Mouse (Mus musculus): Measurements from ENCODE around the gene Zfp366. TPM values are rescaled to one million over a fixed set of nuclear protein-coding genes. Genes with fewer than 3 reads are reported as not detected.

Gene Zfp366
- polyA plus RNA-seq, 1 experiment from 2014 or later, result 1.3 TPM

GRCm38 (mm10) chr13:99226809-99227208 is 42.2 kb downstream of the Zfp366 start:
- no peak overlapping the region for H3K27ac ChIP-seq (ENCODE audit: low read depth)
- H3K4me1 ChIP-seq (ENCODE audit: insufficient read depth), result no peaks in the 10 kb centered on the region
- no peak for TF ChIP-seq CTCF (IDR thresholded peaks at IDR 0.05; ENCODE audit: low read depth)
- no peak overlapping the region for H3K4me2 ChIP-seq
- no peak overlapping the region for H3K4me3 ChIP-seq (ENCODE audit: low read depth, low read length)
- H3K9me3 ChIP-seq (ENCODE audit: low read depth, low read length), result no peaks in the 10 kb centered on the region
- ATAC-seq (ENCODE audit: insufficient read depth) (no peak), DNase-seq (peak; percentile 27)
- 69% methylated on average over 3 of the region's 3 CpGs for WGBS
- H3K36me3 ChIP-seq (ENCODE audit: insufficient read depth), result no peaks in the 10 kb centered on the region
- H3K9ac ChIP-seq, result no peak overlapping the region
- no peaks in the 10 kb centered on the region for H3K27me3 ChIP-seq (ENCODE audit: insufficient read depth, low read length)

DNA sequence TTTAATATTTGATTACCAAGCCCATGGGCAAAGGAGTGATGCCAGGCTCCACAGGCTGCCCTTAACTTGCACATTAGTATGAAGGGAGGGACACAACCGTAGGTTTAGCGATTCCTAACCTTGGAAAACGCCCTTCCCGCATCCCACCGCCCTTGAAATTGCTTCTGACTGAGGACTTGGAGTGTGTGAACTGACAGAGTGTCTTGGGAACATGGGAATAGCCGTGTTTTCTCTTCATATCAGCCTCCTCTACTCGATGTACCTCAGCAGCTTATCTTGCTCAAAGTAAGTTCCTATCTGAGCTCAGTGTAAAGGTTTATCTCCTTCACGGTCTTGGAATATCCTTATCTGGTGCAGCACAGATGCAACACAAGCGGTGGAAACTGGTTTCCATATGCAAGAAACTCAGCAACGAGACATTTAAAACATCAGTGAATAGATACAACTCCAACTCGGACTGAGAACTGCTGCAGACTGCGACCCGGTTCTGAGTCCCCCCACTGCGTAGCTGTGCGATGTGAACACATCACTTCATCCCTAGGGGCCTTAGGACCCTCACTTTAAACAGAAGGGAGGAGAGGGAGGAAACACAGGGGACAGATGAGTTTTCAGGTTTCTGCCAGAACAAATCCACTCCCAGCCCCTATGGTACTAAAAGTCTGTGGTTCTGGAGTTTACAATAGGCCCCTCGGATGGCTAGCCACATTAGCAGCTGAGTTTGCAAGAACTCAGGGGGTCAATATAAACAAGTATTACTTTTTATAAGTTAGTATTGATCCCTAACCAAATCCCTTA is 43.0 kb downstream of the Zfp366 start:
- no peak for DNase-seq
- no peaks in the 10 kb centered on the region for H3K27me3 ChIP-seq (ENCODE audit: insufficient read depth, low read length)
- no peak overlapping the region for H3K9ac ChIP-seq
- H3K4me3 ChIP-seq (ENCODE audit: low read depth, low read length), result no peak overlapping the region
- 75% methylated on average over 16 of the region's 16 CpGs for WGBS
- no peak for TF ChIP-seq CTCF (IDR thresholded peaks at IDR 0.05; ENCODE audit: low read depth)
- no peaks in the 10 kb centered on the region for H3K36me3 ChIP-seq (ENCODE audit: insufficient read depth)
- H3K4me1 ChIP-seq (ENCODE audit: insufficient read depth), result no peaks in the 10 kb centered on the region
- no peaks in the 10 kb centered on the region for H3K9me3 ChIP-seq (ENCODE audit: low read depth, low read length)
- no peak for ATAC-seq (ENCODE audit: insufficient read depth)
- H3K4me2 ChIP-seq, result no peak overlapping the region
- no peak overlapping the region for H3K27ac ChIP-seq (ENCODE audit: low read depth)

DNA sequence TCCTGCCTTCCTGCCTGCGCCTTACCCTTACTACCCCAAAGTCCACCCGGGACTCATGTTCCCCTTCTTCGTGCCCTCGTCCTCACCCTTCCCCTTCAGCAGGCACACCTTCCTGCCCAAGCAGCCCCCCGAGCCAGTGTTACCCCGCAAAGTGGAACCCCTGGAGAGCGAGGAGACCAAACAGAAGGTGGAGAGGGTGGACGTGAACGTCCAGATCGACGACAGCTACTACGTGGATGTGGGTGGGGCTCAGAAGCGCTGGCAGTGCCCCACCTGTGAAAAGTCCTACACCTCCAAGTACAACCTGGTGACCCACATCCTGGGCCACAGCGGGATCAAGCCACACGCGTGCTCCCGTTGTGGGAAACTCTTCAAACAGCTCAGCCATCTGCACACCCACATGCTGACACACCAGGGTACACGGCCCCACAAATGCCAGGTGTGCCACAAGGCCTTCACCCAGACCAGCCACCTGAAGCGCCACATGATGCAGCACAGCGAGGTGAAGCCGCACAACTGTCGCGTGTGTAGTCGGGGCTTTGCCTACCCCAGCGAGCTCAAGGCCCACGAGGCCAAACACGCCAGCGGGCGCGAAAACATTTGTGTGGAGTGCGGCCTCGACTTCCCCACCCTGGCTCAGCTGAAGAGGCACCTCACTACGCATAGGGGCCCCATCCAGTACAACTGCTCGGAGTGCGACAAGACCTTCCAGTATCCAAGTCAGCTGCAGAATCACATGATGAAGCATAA is 44.4 kb downstream of the Zfp366 start:
- Histone ChIP-seq H3K36me3 (ENCODE audit: insufficient read depth) (no peaks in the 10 kb centered on the region), H3K9ac (no peak overlapping the region), H3K27me3 (ENCODE audit: insufficient read depth, low read length) (no peaks in the 10 kb centered on the region), H3K4me2 (no peak overlapping the region), H3K9me3 (ENCODE audit: low read depth, low read length) (no peaks in the 10 kb centered on the region), H3K27ac (ENCODE audit: low read depth) (no peak overlapping the region), H3K4me3 (ENCODE audit: low read depth, low read length) (no peak overlapping the region), H3K4me1 (ENCODE audit: insufficient read depth) (no peaks in the 10 kb centered on the region)
- no peak for DNase-seq
- TF ChIP-seq CTCF (IDR thresholded peaks at IDR 0.05; ENCODE audit: low read depth), result no peak
- ATAC-seq (ENCODE audit: insufficient read depth), result no peak
- 92% methylated on average over 35 of the region's 35 CpGs for WGBS

DNA sequence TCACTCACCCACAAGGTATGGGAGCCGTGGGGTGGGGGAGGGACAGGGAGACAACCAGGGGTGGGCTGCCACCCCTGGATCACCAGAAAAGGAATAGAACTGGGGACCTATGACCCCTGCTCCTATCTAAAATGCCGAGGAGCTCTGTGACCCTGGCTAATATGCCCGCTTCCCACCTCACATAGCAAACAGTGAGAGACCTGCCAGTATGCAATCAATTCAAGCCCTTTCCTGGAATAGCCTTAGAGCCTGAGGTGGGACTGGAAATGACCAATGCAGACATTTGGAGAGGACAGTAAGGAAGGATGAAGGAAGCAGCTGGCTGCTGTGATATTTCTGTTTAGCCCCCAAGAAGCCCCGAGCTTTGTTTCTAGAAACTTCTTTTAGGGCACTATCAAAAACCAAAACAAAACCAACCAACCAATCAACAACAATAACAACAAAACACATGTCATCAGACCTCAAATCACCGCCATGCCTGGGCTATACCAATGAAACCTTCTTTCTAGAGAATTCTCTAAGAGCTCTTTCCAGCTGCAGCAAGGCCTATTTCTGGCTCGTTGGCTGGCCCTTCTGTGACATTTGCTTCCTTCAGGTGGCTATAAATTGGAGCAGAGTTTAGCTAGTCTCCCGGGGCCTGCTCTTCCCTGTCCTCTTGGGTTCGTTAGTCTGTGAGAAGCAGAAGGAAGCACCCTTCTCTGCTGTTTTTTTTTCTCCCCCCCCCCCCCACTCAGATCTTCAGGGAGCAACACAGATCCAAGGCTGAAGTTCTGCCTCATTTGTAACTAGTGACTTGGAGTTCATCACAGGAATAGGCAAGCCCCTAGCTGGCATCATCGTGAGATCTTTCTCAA is 45.2 kb downstream of the Zfp366 start:
- 65% methylated on average over 9 of the region's 9 CpGs for WGBS
- Histone ChIP-seq H3K36me3 (ENCODE audit: insufficient read depth) (no peaks in the 10 kb centered on the region), H3K9ac (no peak overlapping the region), H3K27ac (ENCODE audit: low read depth) (no peak overlapping the region), H3K4me2 (no peak overlapping the region), H3K4me3 (ENCODE audit: low read depth, low read length) (no peak overlapping the region), H3K4me1 (ENCODE audit: insufficient read depth) (no peaks in the 10 kb centered on the region), H3K9me3 (ENCODE audit: low read depth, low read length) (no peaks in the 10 kb centered on the region), H3K27me3 (ENCODE audit: insufficient read depth, low read length) (no peaks in the 10 kb centered on the region)
- TF ChIP-seq CTCF (IDR thresholded peaks at IDR 0.05; ENCODE audit: low read depth), result no peak
- 0 out of 2 replicates have a peak, but pooled peaks have one; percentile 9 for ATAC-seq (ENCODE audit: insufficient read depth)
- no peak for DNase-seq

- H3K4me1 ChIP-seq (ENCODE audit: insufficient read depth), result no peaks in the 10 kb centered on the region
- H3K4me2 ChIP-seq, result no peak overlapping the region
- H3K36me3 ChIP-seq (ENCODE audit: insufficient read depth), result no peaks in the 10 kb centered on the region
- H3K9ac ChIP-seq, result no peak overlapping the region
- H3K27me3 ChIP-seq (ENCODE audit: insufficient read depth, low read length), result no peaks in the 10 kb centered on the region
- WGBS, result 47% methylated on average over 3 of the region's 3 CpGs
- DNase-seq, result peak; percentile 24
- no peaks in the 10 kb centered on the region for H3K9me3 ChIP-seq (ENCODE audit: low read depth, low read length)
- TF ChIP-seq CTCF (IDR thresholded peaks at IDR 0.05; ENCODE audit: low read depth), result no peak
- no peak overlapping the region for H3K4me3 ChIP-seq (ENCODE audit: low read depth, low read length)
- ATAC-seq (ENCODE audit: insufficient read depth), result 0 out of 2 replicates have a peak, but pooled peaks have one; percentile 19
- H3K27ac ChIP-seq (ENCODE audit: low read depth), result no peak overlapping the region
These were observed 45.9 kb downstream of the Zfp366 start for GRCm38 (mm10) chr13:99230495-99230868.

- no peak for ATAC-seq (ENCODE audit: insufficient read depth)
- no peak overlapping the region for H3K27ac ChIP-seq (ENCODE audit: low read depth)
- peaks cover 15% of the 10 kb centered on the region for H3K4me1 ChIP-seq (ENCODE audit: insufficient read depth)
- no peak overlapping the region for H3K9ac ChIP-seq
- WGBS, result 64% methylated on average over 3 of the region's 3 CpGs
- DNase-seq, result no peak
- no peaks in the 10 kb centered on the region for H3K36me3 ChIP-seq (ENCODE audit: insufficient read depth)
- no peak overlapping the region for H3K4me3 ChIP-seq (ENCODE audit: low read depth, low read length)
- TF ChIP-seq CTCF (IDR thresholded peaks at IDR 0.05; ENCODE audit: low read depth), result no peak
- no peak overlapping the region for H3K4me2 ChIP-seq
- H3K27me3 ChIP-seq (ENCODE audit: insufficient read depth, low read length), result no peaks in the 10 kb centered on the region
- H3K9me3 ChIP-seq (ENCODE audit: low read depth, low read length), result no peaks in the 10 kb centered on the region
These were observed 48.7 kb downstream of the Zfp366 start for GRCm38 (mm10) chr13:99233333-99233732.

All from lung, embryonic 14.5 days (tissue).